Mouse (Mus musculus) c-Kit-positive CD71-positive TER-119-positive erythroid progenitor cells, embryonic 14.5 days (primary cell): ENCODE measurements around the gene Zfyve9.

Experiments
- DNase-seq: peaks from one replicate; pipeline ENCODE4 v3.0.0-alpha.2; 2013; ENCODE audit warnings: low spot score

Gene Zfyve9

DNA sequence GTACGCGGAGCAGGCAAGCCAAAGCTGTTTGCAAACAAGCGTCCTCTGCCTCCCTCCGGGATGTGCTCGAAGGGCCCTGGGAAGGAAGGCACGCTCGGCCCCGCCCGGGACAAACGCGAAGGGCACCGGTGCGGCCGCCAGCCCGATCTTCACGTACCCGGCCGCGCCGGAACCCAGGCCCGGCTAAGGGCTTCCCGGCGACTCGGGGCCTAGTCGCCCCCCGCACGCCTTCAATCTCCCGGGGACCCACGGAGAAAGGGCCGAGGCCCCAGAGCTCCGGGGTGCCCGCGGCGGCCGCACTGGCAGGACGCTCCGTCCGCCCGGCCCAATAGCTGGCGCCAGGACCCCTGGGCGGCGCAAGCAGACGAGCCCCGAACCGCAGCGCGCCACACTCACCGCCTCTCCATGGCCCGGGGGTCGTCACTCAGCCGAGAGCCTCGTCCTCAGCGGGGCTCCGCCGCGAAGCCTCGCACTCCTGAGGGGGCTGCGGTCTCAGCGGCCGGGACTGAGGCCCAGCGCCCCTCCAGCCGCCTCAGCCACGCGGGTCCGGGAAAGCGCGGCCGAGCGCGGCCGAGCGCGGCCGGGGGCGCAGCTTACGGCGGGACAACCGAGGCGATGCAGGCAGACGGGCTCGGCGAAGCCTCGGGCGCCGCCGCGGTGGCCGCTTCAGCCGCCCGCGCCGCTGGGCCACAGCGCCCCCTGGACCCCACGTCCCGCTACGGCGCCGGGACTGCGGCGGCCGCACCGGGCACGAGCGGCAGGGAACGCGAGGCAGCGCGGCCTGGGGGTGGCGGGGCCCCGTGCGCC lies at the start of gene Zfyve9:
TSS of gene Zfyve9 (minus strand) at position 742 of the 807 bp plus-strand sequence.
- DNase-seq: peak; percentile 25

GRCm38 (mm10) chr4:108826643-108827042 lies 46.0 kb upstream of the Zfyve9 start:
- no peak for DNase-seq

- no peak for DNase-seq
Observed at GRCm38 (mm10) chr4:108826096-108826495, 45.5 kb upstream of the Zfyve9 start.

DNA sequence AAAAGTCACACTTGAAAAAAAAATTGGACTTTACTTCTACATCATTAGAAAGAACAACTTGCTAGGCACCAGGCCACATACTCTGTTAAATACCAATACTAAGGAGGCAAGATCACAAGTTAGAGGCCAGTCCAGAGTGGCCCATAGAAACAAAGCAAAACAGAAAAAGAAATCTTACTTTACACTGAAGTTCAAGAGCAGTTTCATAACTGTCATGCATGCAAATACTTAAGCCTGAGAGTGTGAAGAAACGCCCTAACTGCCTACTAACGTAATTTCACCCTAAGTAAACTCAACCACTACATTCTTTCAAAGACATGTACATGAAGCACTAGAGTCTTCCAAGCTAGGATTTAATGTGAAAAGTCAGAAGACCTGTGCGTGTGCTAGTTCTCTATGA lies 45.1 kb upstream of the Zfyve9 start:
- no peak for DNase-seq

- DNase-seq: no peak
Observed at GRCm38 (mm10) chr4:108811550-108811949, 31.0 kb upstream of the Zfyve9 start.

DNA sequence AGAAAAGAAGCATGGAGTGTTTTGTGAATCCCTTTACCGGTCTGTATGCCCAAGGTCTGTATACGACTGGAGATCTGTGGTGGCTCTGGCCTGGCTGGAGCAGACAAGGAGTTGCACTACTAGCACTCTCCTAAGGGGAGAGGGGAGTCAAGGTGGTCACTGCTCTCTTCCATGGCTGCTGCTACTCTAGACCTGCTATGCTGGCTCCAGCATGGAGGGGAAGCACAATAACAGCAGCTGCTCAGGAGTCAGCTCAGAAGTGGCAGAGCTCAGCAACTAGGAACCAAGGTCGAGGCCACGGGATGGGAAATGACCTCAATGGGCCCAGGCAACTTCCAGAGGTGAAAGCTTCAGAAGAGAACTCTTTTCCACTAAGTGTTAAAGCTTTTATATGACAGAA lies 30.5 kb upstream of the Zfyve9 start:
- DNase-seq: no peak

- no peak for DNase-seq
Observed at GRCm38 (mm10) chr4:108803535-108803934, 22.9 kb upstream of the Zfyve9 start.

DNA sequence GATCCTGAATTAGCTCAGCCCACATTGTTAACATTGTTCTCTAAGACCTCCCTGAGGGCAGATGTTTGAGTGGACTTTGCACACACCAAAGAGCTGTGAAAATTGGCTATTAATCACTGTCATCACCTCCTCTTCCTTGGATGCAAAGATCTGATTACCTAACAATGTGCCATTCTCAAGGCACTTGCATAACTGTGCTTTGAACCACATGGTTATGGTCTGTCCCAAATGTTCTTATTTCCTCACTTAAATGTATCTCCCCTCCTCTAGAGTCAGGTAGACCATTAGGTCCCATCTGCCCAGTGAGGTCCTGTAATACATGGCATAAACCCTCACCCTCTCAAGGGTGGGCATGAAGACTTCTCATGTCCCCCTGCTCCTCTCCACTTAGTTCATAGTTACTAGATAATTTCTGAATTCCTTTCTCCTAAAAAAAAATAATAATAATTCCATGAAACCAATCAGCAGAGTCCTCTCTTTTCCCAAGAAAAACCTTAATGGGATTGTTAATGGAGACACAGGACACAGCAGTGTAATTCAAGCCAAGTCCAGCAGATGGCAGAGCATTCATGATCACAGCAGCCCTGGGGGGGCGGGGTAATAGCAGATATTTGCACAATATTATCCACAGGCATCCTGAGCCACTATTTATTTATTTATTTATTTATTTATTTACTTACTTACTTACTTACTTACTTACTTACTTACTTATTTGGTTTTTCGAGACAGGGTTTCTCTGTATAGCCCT lies 17.7 kb upstream of the Zfyve9 start:
- DNase-seq: peak; percentile 50

GRCm38 (mm10) chr4:108796701-108797100 lies 16.1 kb upstream of the Zfyve9 start:
- no peak for DNase-seq

DNA sequence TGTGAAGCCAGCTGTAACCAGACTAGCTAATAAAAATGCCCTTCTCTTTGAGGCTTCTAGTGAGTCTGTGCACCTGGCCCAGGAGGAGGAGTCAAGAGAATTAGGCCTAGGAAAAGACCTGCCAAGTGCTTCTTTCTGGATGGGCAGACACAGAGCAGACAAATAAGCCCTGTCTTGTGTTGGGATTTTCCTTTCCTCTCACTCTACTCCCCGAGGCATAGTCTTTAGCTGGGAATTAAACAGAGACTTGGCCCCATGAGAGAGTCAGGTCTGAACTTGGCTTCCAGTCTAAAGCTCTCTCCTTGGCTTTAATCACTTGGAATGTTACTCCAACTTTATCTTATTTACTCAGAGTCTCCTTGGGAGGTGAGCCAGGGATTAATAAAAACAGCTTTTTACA lies 13.3 kb upstream of the Zfyve9 start:
- DNase-seq: no peak

- no peak for DNase-seq
Observed at GRCm38 (mm10) chr4:108790507-108790906, 9.9 kb upstream of the Zfyve9 start.

- no peak for DNase-seq
Observed at GRCm38 (mm10) chr4:108789258-108789936, 8.8 kb upstream of the Zfyve9 start.

DNA sequence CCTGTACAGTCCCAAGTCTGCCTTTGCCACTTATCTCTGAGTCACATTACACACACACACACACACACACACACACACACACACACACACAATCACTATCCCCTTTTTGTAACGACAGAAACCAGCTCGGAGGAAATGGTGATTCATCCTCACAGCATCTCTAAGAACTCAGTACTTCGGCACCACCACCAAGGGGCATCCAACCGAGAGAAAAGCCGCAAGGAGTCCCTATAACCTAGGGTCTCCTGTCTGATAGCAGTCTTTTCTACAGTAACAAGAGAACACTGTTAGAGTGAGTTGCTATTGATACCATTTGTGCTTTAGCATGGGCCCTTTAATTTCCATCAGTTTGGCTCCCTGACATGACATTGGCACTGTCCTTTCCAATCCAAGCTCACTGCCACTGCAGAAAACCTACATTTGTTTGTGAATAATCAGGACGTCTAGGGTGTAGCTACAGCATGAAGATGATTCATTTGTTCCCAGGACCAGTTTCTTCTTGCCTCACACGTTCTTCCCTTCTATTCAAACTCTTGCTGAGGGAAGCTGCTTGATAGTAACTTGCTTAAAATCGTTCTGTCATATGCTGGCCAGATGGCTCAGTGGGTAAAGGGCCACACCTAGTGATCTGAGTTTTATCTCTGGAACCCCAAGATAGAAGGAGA lies 2.0 kb upstream of the Zfyve9 start:
- DNase-seq: no peak

DNA sequence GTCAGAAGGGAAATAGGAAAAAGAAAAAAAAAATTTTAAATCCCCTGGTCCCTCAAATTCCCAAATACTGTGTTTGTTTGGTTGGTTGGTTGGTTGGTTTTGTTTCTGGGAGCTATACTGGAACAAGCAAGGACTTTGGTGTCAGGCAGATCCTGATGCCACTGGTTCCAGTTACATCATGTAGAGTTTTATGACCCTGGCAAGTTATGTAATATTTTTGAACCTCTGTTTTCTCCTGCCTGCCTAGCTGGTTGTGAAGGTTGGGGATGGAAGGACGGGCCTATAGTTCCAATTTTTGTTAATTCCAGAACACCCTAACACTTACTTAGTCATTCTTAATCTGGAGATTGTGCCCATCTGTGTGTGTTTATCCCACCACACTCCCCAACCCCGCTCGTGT lies 998 bp upstream of the Zfyve9 start:
- no peak for DNase-seq

GRCm38 (mm10) chr4:108780864-108781205 lies 237 bp upstream of the Zfyve9 start:
- DNase-seq: no peak

- DNase-seq: no peak
Observed at GRCm38 (mm10) chr4:108779763-108780056, 888 bp downstream of the Zfyve9 start.

GRCm38 (mm10) chr4:108768527-108768926 lies 12.1 kb downstream of the Zfyve9 start:
- no peak for DNase-seq

DNA sequence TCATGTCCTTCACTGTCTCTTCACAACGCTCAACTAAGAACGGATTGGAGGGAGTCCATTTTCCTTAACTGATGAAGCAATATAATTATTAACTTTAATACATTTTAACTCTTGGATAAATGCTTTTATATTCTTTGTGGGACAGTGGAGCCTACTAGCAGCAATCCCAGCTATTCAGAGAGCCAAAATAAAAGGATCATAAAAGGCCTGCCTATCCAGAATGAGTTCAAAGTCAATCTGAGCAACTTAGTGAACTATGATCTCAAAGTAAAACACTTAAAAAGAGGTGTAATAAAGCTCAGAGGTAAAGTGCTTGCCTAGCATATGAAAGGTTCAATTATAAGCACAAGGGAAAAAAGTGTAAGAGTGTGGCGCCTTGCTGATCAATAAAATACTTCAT lies 21.0 kb downstream of the Zfyve9 start:
- DNase-seq: no peak

GRCm38 (mm10) chr4:108746160-108746873 lies 34.3 kb downstream of the Zfyve9 start:
- no peak for DNase-seq

GRCm38 (mm10) chr4:108731582-108731981 lies 49.0 kb downstream of the Zfyve9 start:
- no peak for DNase-seq

- DNase-seq: no peak
Observed at GRCm38 (mm10) chr4:108730450-108730849, 50.1 kb downstream of the Zfyve9 start.

DNA sequence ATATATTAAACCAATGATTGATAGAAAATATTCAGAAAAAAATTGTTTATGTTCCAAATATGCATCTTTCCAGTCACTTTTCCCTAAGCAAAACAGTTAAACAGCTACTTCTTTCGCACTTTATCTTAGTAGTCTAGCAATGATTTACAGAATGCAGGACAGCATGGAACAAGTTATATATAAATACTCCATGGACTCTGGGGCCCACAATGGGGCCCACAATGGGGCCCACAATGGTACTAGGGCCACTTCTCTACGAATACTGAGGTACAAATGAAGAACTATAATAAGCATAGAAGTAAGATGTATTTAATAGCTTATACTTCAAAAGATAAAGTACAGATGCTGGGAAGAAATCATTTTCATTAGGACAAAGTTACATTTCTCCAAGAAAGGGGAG lies 56.5 kb downstream of the Zfyve9 start:
- DNase-seq: no peak
